Mouse (Mus musculus) hematopoietic multipotent progenitor cell, adult 10-12 weeks (in vitro differentiated cells): ENCODE measurements around the gene Tet1. TPM values are rescaled to one million over a fixed set of nuclear protein-coding genes. Genes with fewer than 3 reads are reported as not detected.

Experiments used
- polyA plus RNA-seq: library from polyadenylated mRNA; stranded (reverse); fragments of >175 nt; gene quantifications from 2 replicates; pipeline ENCODE4 v1.2.3, GENCODE M21; 2012; ENCODE audit warnings: low replicate concordance

The Tet1 gene
- 0.08 and 0.39 TPM in 2 replicates for polyA plus RNA-seq

DNA sequence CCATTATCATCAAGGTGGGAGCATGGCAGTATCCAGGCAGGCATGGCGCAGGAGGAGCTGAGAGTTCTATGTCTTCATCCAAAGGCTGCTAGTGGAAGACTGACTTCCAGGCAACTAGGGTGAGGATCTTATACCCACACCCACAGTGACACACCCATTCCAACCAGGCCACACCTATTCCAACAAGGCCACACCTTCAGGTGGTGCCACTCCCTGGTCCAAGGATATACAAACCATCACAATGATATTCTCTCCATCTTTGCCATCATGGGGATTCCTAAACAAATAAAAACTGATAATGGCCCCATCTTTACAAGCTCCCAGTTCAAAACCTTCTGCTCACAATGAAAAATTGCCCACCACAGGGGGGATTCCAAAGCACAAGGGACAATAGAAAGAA is at the start of gene Tet1:
TSS of gene Tet1 (minus strand) at position 101 of the 400 bp plus-strand sequence.

DNA sequence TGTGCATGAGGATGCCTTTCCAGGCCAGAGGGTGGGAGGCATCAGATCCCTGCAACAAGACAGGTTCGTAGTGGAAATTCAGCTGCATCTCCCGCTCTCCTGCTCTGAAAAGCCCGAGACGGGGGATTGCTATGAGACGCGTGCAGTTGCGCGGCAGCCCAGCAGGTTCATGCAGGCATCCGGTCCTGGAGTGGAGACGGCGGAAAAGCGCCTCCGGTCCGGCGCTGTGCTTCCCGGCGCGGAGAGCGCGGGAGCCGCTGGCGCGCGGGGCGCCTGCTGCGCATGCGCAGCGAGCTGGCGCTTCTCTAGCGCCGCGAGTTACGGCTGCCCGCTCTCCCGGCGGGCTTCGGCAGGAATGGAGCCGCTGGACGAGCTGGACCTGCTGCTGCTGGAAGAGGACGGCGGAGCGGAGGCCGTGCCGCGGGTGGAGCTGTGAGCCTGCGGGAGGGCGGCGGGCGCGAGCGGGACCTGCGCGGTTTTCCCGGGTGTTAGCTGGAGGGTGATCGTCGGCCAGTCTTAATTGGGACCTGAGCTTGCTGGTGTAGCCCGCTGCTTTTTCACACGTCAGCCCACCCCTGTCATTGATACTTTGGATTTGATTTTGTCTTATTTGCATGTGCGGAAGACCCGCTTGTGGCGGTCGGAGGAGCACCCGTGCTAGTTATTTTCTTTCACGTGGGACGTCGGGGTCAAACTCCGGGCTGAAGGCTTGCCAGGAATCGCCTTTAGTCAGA is 38.1 kb upstream of the Tet1 start, which contains the start of gene Dna2:
TSS of gene Dna2 (plus strand) at position 289 of the 734 bp plus-strand sequence.

DNA sequence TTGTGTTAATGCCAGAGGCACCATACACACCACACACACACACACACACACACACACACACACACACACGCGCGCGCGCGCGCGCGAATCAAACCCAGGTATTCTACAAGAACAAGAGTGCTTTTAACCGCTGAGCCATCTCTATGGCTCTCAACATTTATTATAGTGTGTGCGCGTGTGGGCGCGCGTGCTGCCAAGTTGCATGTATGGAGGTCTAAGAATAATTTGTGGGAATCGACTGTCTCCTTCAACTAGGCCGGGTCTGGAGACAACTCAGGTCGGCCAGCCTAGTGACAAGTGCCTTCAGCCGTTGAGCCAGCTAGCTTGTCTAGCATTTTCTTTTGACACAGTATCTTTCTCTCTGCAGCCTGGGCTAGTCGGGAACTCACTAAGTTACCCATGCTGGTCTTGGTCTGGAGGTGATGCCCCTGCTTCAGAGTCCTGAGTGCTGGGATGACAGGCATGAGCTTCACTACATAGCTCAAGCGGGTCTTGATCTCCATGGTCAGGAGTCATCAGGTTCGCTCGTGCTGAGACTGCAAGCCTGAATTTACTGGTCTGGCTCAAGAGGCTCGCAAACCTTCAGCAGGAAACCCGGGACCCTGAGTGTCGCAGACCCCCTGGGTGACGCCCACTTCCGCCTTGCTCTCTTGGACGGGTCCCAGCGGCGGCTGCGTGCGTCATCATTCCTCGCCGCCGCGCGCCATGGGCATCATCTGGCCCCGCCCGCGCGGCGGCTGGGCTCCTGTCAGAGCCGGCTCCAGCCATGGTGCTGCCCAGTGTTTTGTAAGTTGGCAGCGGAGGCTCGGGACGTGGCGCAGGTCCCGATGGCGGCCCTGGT is 11.3 kb upstream of the Tet1 start, which contains the start of gene Slc25a16:
TSS of gene Slc25a16 (plus strand) at position 709 of the 841 bp plus-strand sequence.

DNA sequence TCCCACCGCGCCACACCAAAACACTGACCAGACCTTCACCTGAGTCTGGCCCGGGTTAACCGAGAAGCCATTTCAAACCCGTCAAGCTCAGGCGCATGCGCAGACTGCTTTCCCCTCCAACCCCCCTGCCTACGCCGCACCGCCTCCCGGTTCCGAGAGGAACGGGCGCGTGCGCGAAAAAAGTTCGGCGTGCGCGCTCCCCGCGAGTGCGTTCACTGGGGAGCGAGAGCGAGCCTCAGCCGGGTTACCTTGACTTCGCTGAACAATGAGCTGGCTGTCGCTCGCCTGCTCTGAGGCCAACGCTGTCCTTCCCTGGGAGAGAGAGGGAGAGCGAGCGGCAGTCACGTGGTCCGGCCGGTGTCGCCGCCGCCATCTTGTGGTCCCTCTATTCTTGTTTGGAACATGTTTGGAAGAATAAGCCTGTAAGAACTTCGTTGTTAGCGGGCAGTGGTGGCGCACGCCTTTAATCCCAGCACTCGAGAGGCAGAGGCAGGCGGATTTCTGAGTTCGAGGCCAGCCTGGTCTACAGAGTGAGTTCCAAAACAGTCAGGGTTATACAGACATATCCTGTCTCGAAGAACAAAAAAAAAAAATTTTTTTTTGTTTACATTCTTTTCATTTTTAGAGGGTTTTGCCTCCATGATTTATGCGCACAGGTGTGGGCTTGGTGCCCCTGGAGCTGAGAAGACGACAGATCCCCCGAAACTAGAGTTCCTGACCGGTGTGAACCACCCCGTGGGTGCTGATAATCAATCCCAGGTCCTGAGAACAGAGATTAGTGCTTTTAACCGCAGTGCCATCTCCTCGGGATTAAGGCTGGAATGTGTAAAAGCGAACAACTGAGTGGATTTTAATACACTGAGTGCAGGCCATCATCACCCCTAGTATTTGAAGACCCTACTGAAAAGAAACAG is 116.4 kb downstream of the Tet1 start, which contains the start of gene Ccar1:
TSS of gene Ccar1 (minus strand) at position 110 of the 914 bp plus-strand sequence.

Other genes starting within 250 kb of the Tet1 start
- gene Stox1, start 182.9 kb downstream of the Tet1 start, polyA plus RNA-seq, result 0.04 and 0.06 TPM in 2 replicates
- gene Ccar1, start 116.7 kb downstream of the Tet1 start, polyA plus RNA-seq, result 2.2 and 13.8 TPM in 2 replicates
- gene Slc25a16, start 11.6 kb upstream of the Tet1 start, polyA plus RNA-seq, result 8.8 and 20.5 TPM in 2 replicates
- 6.0 and 9.1 TPM in 2 replicates for gene Dna2, start 38.0 kb upstream of the Tet1 start, polyA plus RNA-seq
- gene Rufy2, start 71.2 kb upstream of the Tet1 start, polyA plus RNA-seq, result 3.9 and 4.1 TPM in 2 replicates
- 15.2 and 16.7 TPM in 2 replicates for gene Hnrnph3, start 115.2 kb upstream of the Tet1 start, polyA plus RNA-seq
- not detected in 2 replicates for gene Pbld2, start 115.3 kb upstream of the Tet1 start, polyA plus RNA-seq
- gene Pbld1, start 151.2 kb upstream of the Tet1 start, polyA plus RNA-seq, result not detected in 2 replicates
- not detected in 2 replicates for gene Atoh7, start 190.7 kb upstream of the Tet1 start, polyA plus RNA-seq